Mouse (Mus musculus): Measurements from ENCODE around the gene Olfr933. TPM values are rescaled to one million over a fixed set of nuclear protein-coding genes. Genes with fewer than 3 reads are reported as not detected.

Gene Olfr933
- not detected in 2 replicates for polyA plus RNA-seq (2012; ENCODE audit: insufficient read depth, insufficient read length, low replicate concordance, missing spikeins)

DNA sequence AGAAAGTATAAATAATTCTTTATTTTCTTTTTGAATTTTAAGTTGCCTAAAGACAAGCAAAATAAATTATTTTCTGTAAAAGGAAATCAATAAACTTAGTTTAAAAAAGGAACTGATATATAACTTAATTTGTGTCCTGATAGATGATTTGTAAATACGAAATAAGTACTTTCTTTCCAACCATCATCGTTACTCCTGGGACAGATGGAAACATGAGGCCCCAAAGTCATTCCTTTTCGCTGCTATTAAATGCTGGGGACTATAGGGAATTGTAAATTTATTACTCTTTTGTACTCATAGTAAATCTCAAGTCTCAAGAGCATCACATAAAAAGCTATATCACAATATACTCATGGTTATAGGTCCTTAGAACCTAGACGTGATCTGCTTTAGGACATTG is at the start of gene Olfr933:
Olfr933 (plus strand) TSS at position 301 of the 400 bp plus-strand sequence.
- no peaks in the 10 kb centered on the region for H3K4me1 ChIP-seq (ENCODE audit: control insufficient read depth, insufficient read depth, low read length)
- 75% methylated on average over 4 of the region's 4 CpGs for WGBS
- no peak for TF ChIP-seq POLR2A (IDR thresholded peaks at IDR 0.05; ENCODE audit: insufficient read depth, low read depth, low read length)
- no peak for TF ChIP-seq CTCF (IDR thresholded peaks at IDR 0.05; ENCODE audit: insufficient read depth, low read depth, low read length)
- H3K4me3 ChIP-seq (ENCODE audit: insufficient read depth, low read depth, low read length), result no peak within 1 kb of the TSS
- no peak within 1 kb of the TSS for H3K27ac ChIP-seq (ENCODE audit: insufficient read depth, low read depth, low read length)

GRCm38 (mm10) chr9:38929509-38929908 is 42.6 kb upstream of the Olfr933 start, which contains the start of gene Olfr930:
Gene Olfr930 (plus strand): TSS chr9:38929809.
- H3K4me3 ChIP-seq (ENCODE audit: insufficient read depth, low read depth, low read length), result no peak within 1 kb of the TSS
- H3K27ac ChIP-seq (ENCODE audit: insufficient read depth, low read depth, low read length), result no peak within 1 kb of the TSS
- no peaks in the 10 kb centered on the region for H3K4me1 ChIP-seq (ENCODE audit: control insufficient read depth, insufficient read depth, low read length)
- TF ChIP-seq CTCF (IDR thresholded peaks at IDR 0.05; ENCODE audit: insufficient read depth, low read depth, low read length) (no peak), POLR2A (IDR thresholded peaks at IDR 0.05; ENCODE audit: insufficient read depth, low read depth, low read length) (no peak)

DNA sequence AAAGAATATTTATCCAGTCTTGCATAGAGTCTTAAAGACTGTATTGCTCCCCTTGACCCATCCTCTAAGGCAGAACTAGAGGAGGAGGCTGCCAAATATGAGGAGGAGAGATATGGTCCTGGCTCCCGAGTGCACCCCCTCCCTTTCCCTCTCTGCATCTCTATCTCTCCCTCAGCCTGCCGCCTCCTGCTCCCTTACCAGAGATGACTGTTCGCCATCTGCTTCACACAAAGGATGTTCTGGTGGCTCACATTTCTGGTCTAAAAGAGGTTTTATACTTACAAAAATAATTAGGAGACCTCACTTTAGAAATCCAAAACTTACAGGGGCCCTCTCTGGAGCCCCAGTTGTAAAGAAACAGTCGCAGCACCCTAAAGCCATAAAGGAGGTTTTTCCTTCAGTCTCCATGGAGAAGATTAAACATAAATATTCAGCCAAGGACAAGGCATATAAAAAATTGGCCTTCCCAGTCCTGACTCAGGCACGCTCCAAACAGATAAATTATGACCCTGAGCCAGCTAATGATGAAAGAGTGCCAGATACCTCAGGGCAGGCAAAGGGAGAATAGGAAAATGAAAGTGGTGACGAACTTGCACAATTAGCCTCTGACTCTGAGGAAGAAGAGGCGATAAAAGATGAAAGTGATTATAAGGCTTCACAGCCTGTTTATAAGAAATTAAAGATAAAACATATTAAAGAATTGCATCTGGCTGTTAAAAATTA is 18.6 kb upstream of the Olfr933 start:
- Histone ChIP-seq H3K4me1 (ENCODE audit: control insufficient read depth, insufficient read depth, low read length) (no peaks in the 10 kb centered on the region), H3K4me3 (ENCODE audit: insufficient read depth, low read depth, low read length) (no peak overlapping the region), H3K27ac (ENCODE audit: insufficient read depth, low read depth, low read length) (no peak overlapping the region)
- TF ChIP-seq POLR2A (IDR thresholded peaks at IDR 0.05; ENCODE audit: insufficient read depth, low read depth, low read length), result no peak
- TF ChIP-seq CTCF (IDR thresholded peaks at IDR 0.05; ENCODE audit: insufficient read depth, low read depth, low read length), result no peak
- WGBS, result 80% methylated on average over 7 of the region's 7 CpGs

- H3K4me1 ChIP-seq (ENCODE audit: control insufficient read depth, insufficient read depth, low read length), result no peaks in the 10 kb centered on the region
- WGBS, result 80% methylated on average over 4 of the region's 4 CpGs
- no peak overlapping the region for H3K27ac ChIP-seq (ENCODE audit: insufficient read depth, low read depth, low read length)
- H3K4me3 ChIP-seq (ENCODE audit: insufficient read depth, low read depth, low read length), result no peak overlapping the region
- TF ChIP-seq POLR2A (IDR thresholded peaks at IDR 0.05; ENCODE audit: insufficient read depth, low read depth, low read length) (no peak), CTCF (IDR thresholded peaks at IDR 0.05; ENCODE audit: insufficient read depth, low read depth, low read length) (no peak)
Observed at GRCm38 (mm10) chr9:38954124-38954416, 18.0 kb upstream of the Olfr933 start.

- no peak within 1 kb of the TSS for H3K4me3 ChIP-seq (ENCODE audit: insufficient read depth, low read depth, low read length)
- no peaks in the 10 kb centered on the region for H3K4me1 ChIP-seq (ENCODE audit: control insufficient read depth, insufficient read depth, low read length)
- TF ChIP-seq POLR2A (IDR thresholded peaks at IDR 0.05; ENCODE audit: insufficient read depth, low read depth, low read length), result no peak
- TF ChIP-seq CTCF (IDR thresholded peaks at IDR 0.05; ENCODE audit: insufficient read depth, low read depth, low read length), result no peak
- WGBS, result 93% methylated on average over 2 of the region's 2 CpGs
- H3K27ac ChIP-seq (ENCODE audit: insufficient read depth, low read depth, low read length), result no peak within 1 kb of the TSS
Observed at GRCm38 (mm10) chr9:38988215-38988614, 16.1 kb downstream of the Olfr933 start, which contains the start of gene Olfr934. Gene Olfr934 (minus strand): TSS chr9:38988315.

DNA sequence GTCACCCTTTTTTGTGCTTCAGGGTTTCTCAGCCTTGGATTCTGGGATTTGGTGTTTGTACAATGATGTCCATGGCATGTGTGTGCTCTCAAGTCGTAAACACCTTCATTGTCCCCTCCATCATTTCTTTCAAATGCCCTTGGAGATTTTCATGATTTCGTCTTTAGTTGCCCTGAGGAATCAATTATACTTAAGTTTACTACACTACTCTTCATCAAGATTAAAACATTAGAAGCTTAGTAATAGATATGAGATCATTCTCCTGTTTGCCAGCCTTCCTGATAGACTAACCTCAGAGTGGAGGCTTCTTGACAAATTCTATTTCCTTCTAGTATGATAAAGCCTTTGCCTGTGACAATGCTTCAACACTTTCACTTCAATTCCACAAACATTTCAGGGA is 27.5 kb downstream of the Olfr933 start, which contains the start of gene Olfr935:
Olfr935 (minus strand) TSS at position 101 of the 400 bp plus-strand sequence.
- WGBS, result 70% methylated on average over 2 of the region's 2 CpGs
- TF ChIP-seq CTCF (IDR thresholded peaks at IDR 0.05; ENCODE audit: insufficient read depth, low read depth, low read length) (no peak), POLR2A (IDR thresholded peaks at IDR 0.05; ENCODE audit: insufficient read depth, low read depth, low read length) (no peak)
- no peak within 1 kb of the TSS for H3K27ac ChIP-seq (ENCODE audit: insufficient read depth, low read depth, low read length)
- H3K4me3 ChIP-seq (ENCODE audit: insufficient read depth, low read depth, low read length), result no peak within 1 kb of the TSS
- no peaks in the 10 kb centered on the region for H3K4me1 ChIP-seq (ENCODE audit: control insufficient read depth, insufficient read depth, low read length)

DNA sequence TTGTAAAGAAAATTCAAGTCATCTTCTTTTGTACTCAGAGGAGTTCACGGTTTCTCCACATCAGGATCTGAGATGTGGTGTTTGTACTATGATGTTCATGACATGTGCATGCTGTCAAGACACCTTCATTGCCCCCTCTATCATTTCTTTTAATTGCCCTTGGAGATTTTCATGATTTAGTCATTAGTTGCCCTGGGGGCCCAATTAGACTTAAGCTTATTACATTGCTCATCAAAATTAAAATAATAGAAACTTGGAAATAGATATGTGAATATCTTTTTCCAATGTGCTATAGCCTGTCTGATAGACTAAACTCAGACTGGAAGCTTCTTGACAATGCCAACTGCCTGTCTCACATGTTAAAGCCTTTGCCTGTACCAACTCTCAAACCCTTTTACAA is 51.2 kb downstream of the Olfr933 start, which contains the start of gene Olfr146:
Olfr146 (minus strand) TSS at position 101 of the 400 bp plus-strand sequence.
- Histone ChIP-seq H3K4me3 (ENCODE audit: insufficient read depth, low read depth, low read length) (no peak within 1 kb of the TSS), H3K27ac (ENCODE audit: insufficient read depth, low read depth, low read length) (no peak within 1 kb of the TSS), H3K4me1 (ENCODE audit: control insufficient read depth, insufficient read depth, low read length) (no peaks in the 10 kb centered on the region)
- TF ChIP-seq POLR2A (IDR thresholded peaks at IDR 0.05; ENCODE audit: insufficient read depth, low read depth, low read length) (no peak), CTCF (IDR thresholded peaks at IDR 0.05; ENCODE audit: insufficient read depth, low read depth, low read length) (no peak)
- 80% methylated on average over 1 of the region's 1 CpGs for WGBS

Other genes starting within 250 kb of the Olfr933 start
- not detected in 2 replicates for gene Olfr920, start 220.0 kb upstream of the Olfr933 start, polyA plus RNA-seq (2012; ENCODE audit: insufficient read depth, insufficient read length, low replicate concordance, missing spikeins)
- gene Olfr921, start 199.2 kb upstream of the Olfr933 start, polyA plus RNA-seq (2012; ENCODE audit: insufficient read depth, insufficient read length, low replicate concordance, missing spikeins), result not detected in 2 replicates
- not detected in 2 replicates for gene Olfr922, start 157.7 kb upstream of the Olfr933 start, polyA plus RNA-seq (2012; ENCODE audit: insufficient read depth, insufficient read length, low replicate concordance, missing spikeins)
- not detected in 2 replicates for gene Olfr923, start 145.8 kb upstream of the Olfr933 start, polyA plus RNA-seq (2012; ENCODE audit: insufficient read depth, insufficient read length, low replicate concordance, missing spikeins)
- gene Olfr924, start 127.9 kb upstream of the Olfr933 start, polyA plus RNA-seq (2012; ENCODE audit: insufficient read depth, insufficient read length, low replicate concordance, missing spikeins), result not detected in 2 replicates
- not detected in 2 replicates for gene Olfr26, start 117.3 kb upstream of the Olfr933 start, polyA plus RNA-seq (2012; ENCODE audit: insufficient read depth, insufficient read length, low replicate concordance, missing spikeins)
- not detected in 2 replicates for gene Olfr926, start 95.2 kb upstream of the Olfr933 start, polyA plus RNA-seq (2012; ENCODE audit: insufficient read depth, insufficient read length, low replicate concordance, missing spikeins)
- not detected in 2 replicates for gene Olfr930, start 42.5 kb upstream of the Olfr933 start, polyA plus RNA-seq (2012; ENCODE audit: insufficient read depth, insufficient read length, low replicate concordance, missing spikeins)
- gene Olfr934, start 16.0 kb downstream of the Olfr933 start, polyA plus RNA-seq (2012; ENCODE audit: insufficient read depth, insufficient read length, low replicate concordance, missing spikeins), result not detected in 2 replicates
- gene Olfr935, start 27.4 kb downstream of the Olfr933 start, polyA plus RNA-seq (2012; ENCODE audit: insufficient read depth, insufficient read length, low replicate concordance, missing spikeins), result not detected in 2 replicates
- not detected in 2 replicates for gene Olfr146, start 51.1 kb downstream of the Olfr933 start, polyA plus RNA-seq (2012; ENCODE audit: insufficient read depth, insufficient read length, low replicate concordance, missing spikeins)
- gene Olfr937, start 92.6 kb downstream of the Olfr933 start, polyA plus RNA-seq (2012; ENCODE audit: insufficient read depth, insufficient read length, low replicate concordance, missing spikeins), result not detected in 2 replicates
- gene Olfr938, start 106.6 kb downstream of the Olfr933 start, polyA plus RNA-seq (2012; ENCODE audit: insufficient read depth, insufficient read length, low replicate concordance, missing spikeins), result not detected in 2 replicates
- not detected in 2 replicates for gene Olfr27, start 155.8 kb downstream of the Olfr933 start, polyA plus RNA-seq (2012; ENCODE audit: insufficient read depth, insufficient read length, low replicate concordance, missing spikeins)
- not detected in 2 replicates for gene Olfr943, start 194.0 kb downstream of the Olfr933 start, polyA plus RNA-seq (2012; ENCODE audit: insufficient read depth, insufficient read length, low replicate concordance, missing spikeins)
- not detected in 2 replicates for gene Olfr944, start 229.6 kb downstream of the Olfr933 start, polyA plus RNA-seq (2012; ENCODE audit: insufficient read depth, insufficient read length, low replicate concordance, missing spikeins)

Data from olfactory bulb, adult 2 months (tissue).